Mouse (Mus musculus) midbrain, embryonic 11.5 days (tissue): ENCODE data around the gene Cd37. TPM values are rescaled to one million over a fixed set of nuclear protein-coding genes. Genes with fewer than 3 reads are reported as not detected.
"Not testable (repeated sequence)": the region's sequence is repeated elsewhere in the genome, so short reads cannot be mapped to it uniquely, and the experiment has no call there.

ENCODE experiments used
- ATAC-seq: fragments of 200-750 bp; cut with Nextera tagmentation; 2 replicates; pipeline ENCODE4 v1.8.0; 2017; ENCODE audit warnings: moderate TSS enrichment, moderate library complexity; ENCODE audit not compliant: low FRiP score
- DNase-seq: peaks from one replicate; pipeline ENCODE4 v3.0.0; 2015; ENCODE audit warnings: low spot score; ENCODE audit errors: missing footprints
- H3K27ac ChIP-seq: fragments of 300-500 bp; sonication (generic); 2 replicates; pipeline ENCODE4 v1.5.1; 2014; ENCODE audit warnings: low read depth, low read length
- H3K27me3 ChIP-seq: fragments of 300-500 bp; sonication (generic); 2 replicates; pipeline ENCODE4 v1.6.1; 2014; ENCODE audit warnings: mild to moderate bottlenecking, low read length, moderate library complexity, mixed read lengths; ENCODE audit not compliant: control insufficient read depth, insufficient read depth
- H3K36me3 ChIP-seq: fragments of 300-500 bp; sonication (generic); 2 replicates; pipeline ENCODE4 v1.6.1; 2014; ENCODE audit warnings: mild to moderate bottlenecking, low read length, moderate library complexity, mixed read lengths; ENCODE audit not compliant: control insufficient read depth, insufficient read depth
- H3K4me1 ChIP-seq: fragments of 300-500 bp; sonication (generic); 2 replicates; pipeline ENCODE4 v1.6.1; 2014; ENCODE audit warnings: low read length; ENCODE audit not compliant: control insufficient read depth, insufficient read depth
- H3K4me2 ChIP-seq: fragments of 300-500 bp; sonication (generic); 2 replicates; pipeline ENCODE4 v1.6.1; 2014; ENCODE audit warnings: mild to moderate bottlenecking, moderate library complexity
- H3K4me3 ChIP-seq: fragments of 300-500 bp; sonication (generic); 2 replicates; pipeline ENCODE4 v1.5.1; 2014; ENCODE audit warnings: low read depth, low read length
- H3K9ac ChIP-seq: fragments of 300-500 bp; sonication (generic); 2 replicates; pipeline ENCODE4 v1.6.1; 2014; ENCODE audit warnings: low read length
- H3K9me3 ChIP-seq: fragments of 300-500 bp; sonication (generic); 2 replicates; pipeline ENCODE4 v1.6.1; 2016; ENCODE audit warnings: low read length; ENCODE audit not compliant: control insufficient read depth
- WGBS: fragments of 180-500 bp; shearing (Covaris S2); extraction: QIAGEN DNeasy Blood & Tissue Kit; methylation state at CpG from one replicate; pipeline ENCODE4 v1.1.7; 2014; 5-methylcytosine and 5-hydroxymethylcytosine counted together
- polyA plus RNA-seq: library from polyadenylated mRNA; unstranded; fragments of >200 nt; fragmentation: Nextera tagmentation; extraction: Ambion mirVana; gene quantifications from 2 replicates; pipeline ENCODE4 v1.2.1, GENCODE M21; 2014

Gene Cd37
- polyA plus RNA-seq, 1 experiment from 2014 or later: 0.81 TPM

GRCm38 (mm10) chr7:45262266-45262665, 23.4 kb upstream of the Cd37 start:
- no peak overlapping the region for H3K4me3 ChIP-seq
- H3K27ac ChIP-seq: no peak overlapping the region
- H3K9ac ChIP-seq: no peak overlapping the region
- no peaks in the 10 kb centered on the region for H3K4me1 ChIP-seq
- DNase-seq: peak; percentile 33
- WGBS: 70% methylated on average over 7 of the region's 7 CpGs
- ATAC-seq: no peak
- H3K27me3 ChIP-seq: no peaks in the 10 kb centered on the region
- H3K9me3 ChIP-seq: no peaks in the 10 kb centered on the region
- H3K4me2 ChIP-seq: no peak overlapping the region
- H3K36me3 ChIP-seq: no peaks in the 10 kb centered on the region

- ATAC-seq (no peak), DNase-seq (no peak)
- Histone ChIP-seq H3K4me1 (no peaks in the 10 kb centered on the region), H3K9me3 (no peaks in the 10 kb centered on the region), H3K27me3 (no peaks in the 10 kb centered on the region), H3K4me2 (no peak overlapping the region), H3K4me3 (no peak overlapping the region), H3K36me3 (no peaks in the 10 kb centered on the region), H3K9ac (no peak overlapping the region), H3K27ac (no peak overlapping the region)
- WGBS: 87% methylated on average over 8 of the region's 8 CpGs
Observed at GRCm38 (mm10) chr7:45259281-45259680, 20.4 kb upstream of the Cd37 start.

- no peaks in the 10 kb centered on the region for H3K36me3 ChIP-seq
- no peak overlapping the region for H3K9ac ChIP-seq
- no peaks in the 10 kb centered on the region for H3K27me3 ChIP-seq
- WGBS: 64% methylated on average over 11 of the region's 11 CpGs
- H3K4me2 ChIP-seq: no peak overlapping the region
- H3K4me1 ChIP-seq: no peaks in the 10 kb centered on the region
- no peak overlapping the region for H3K27ac ChIP-seq
- H3K9me3 ChIP-seq: no peaks in the 10 kb centered on the region
- DNase-seq (peak; percentile 61), ATAC-seq (no peak)
- no peak overlapping the region for H3K4me3 ChIP-seq
Observed at GRCm38 (mm10) chr7:45257063-45257840, 18.3 kb upstream of the Cd37 start.

- H3K27ac ChIP-seq, H3K4me2 ChIP-seq, ATAC-seq, H3K9me3 ChIP-seq, H3K4me1 ChIP-seq, H3K36me3 ChIP-seq, H3K9ac ChIP-seq, DNase-seq, H3K4me3 ChIP-seq, H3K27me3 ChIP-seq: not testable (repeated sequence)
- 83% methylated on average over 5 of the region's 7 CpGs for WGBS
Observed at GRCm38 (mm10) chr7:45255822-45256221, 16.9 kb upstream of the Cd37 start.

DNA sequence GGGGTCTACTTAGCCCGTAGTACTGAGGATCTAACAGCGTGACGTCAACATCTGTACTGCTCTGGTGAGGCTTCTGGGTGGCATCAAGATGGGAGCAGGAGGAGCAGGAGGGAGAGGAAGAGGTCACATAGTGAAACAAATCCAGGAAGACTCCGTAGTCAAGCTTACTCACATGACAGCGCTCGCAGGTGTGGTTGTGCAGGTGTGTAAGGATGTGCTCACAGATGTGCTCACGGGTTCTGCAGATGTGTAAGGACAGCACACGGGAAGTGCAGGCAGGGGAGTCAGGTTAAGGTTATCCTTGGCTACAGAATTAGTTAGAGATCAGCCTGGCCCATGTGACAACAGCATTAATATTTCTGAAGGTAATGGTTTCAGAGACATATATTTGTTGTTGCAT, 14.9 kb upstream of the Cd37 start:
- no peak for DNase-seq
- no peak overlapping the region for H3K27ac ChIP-seq
- no peaks in the 10 kb centered on the region for H3K9me3 ChIP-seq
- ATAC-seq: no peak
- WGBS: 87% methylated on average over 8 of the region's 8 CpGs
- H3K4me1 ChIP-seq: no peaks in the 10 kb centered on the region
- H3K27me3 ChIP-seq: no peaks in the 10 kb centered on the region
- H3K4me2 ChIP-seq: no peak overlapping the region
- no peaks in the 10 kb centered on the region for H3K36me3 ChIP-seq
- H3K9ac ChIP-seq: no peak overlapping the region
- no peak overlapping the region for H3K4me3 ChIP-seq

- no peak overlapping the region for H3K27ac ChIP-seq
- WGBS: 30% methylated on average over 3 of the region's 3 CpGs
- no peak overlapping the region for H3K4me2 ChIP-seq
- H3K4me1 ChIP-seq: no peaks in the 10 kb centered on the region
- no peak for ATAC-seq
- no peaks in the 10 kb centered on the region for H3K27me3 ChIP-seq
- DNase-seq: no peak
- H3K36me3 ChIP-seq: no peaks in the 10 kb centered on the region
- no peak overlapping the region for H3K4me3 ChIP-seq
- H3K9ac ChIP-seq: no peak overlapping the region
- no peaks in the 10 kb centered on the region for H3K9me3 ChIP-seq
Observed at GRCm38 (mm10) chr7:45247666-45248065, 8.8 kb upstream of the Cd37 start.

GRCm38 (mm10) chr7:45241389-45241749, 2.5 kb upstream of the Cd37 start:
- H3K4me3 ChIP-seq: peak overlapping the region; percentile 6
- no peak for ATAC-seq
- no peaks in the 10 kb centered on the region for H3K36me3 ChIP-seq
- no peaks in the 10 kb centered on the region for H3K9me3 ChIP-seq
- DNase-seq: no peak
- 77% methylated on average over 6 of the region's 6 CpGs for WGBS
- H3K27me3 ChIP-seq: peaks cover 21% of the 10 kb centered on the region
- H3K27ac ChIP-seq: no peak overlapping the region
- peaks cover 8% of the 10 kb centered on the region; the same call in 1 of the 2 replicates for H3K4me1 ChIP-seq
- H3K4me2 ChIP-seq: peak overlapping the region; percentile 35
- H3K9ac ChIP-seq: peak overlapping the region; percentile 21

GRCm38 (mm10) chr7:45240633-45241388, 1.9 kb upstream of the Cd37 start, which contains the start of gene Slc6a16:
Gene Slc6a16, plus strand, starts transcription at chr7:45241085.
- peaks cover 9% of the 10 kb centered on the region; the same call in 1 of the 2 replicates for H3K4me1 ChIP-seq
- ATAC-seq (peak; percentile 52; the same call in 1 of the 2 replicates), DNase-seq (peak; percentile 95)
- peaks cover 23% of the 10 kb centered on the region for H3K27me3 ChIP-seq
- peak within 1 kb of the TSS; percentile 35 for H3K4me2 ChIP-seq
- H3K9me3 ChIP-seq: no peaks in the 10 kb centered on the region
- WGBS: 8% methylated on average over 51 of the region's 53 CpGs
- peak within 1 kb of the TSS; percentile 21 for H3K9ac ChIP-seq
- no peaks in the 10 kb centered on the region for H3K36me3 ChIP-seq
- H3K4me3 ChIP-seq: peak within 1 kb of the TSS; percentile 6
- no peak within 1 kb of the TSS for H3K27ac ChIP-seq

GRCm38 (mm10) chr7:45240109-45240508, 1.2 kb upstream of the Cd37 start:
- 75% methylated on average over 7 of the region's 7 CpGs for WGBS
- Histone ChIP-seq H3K27ac (no peak overlapping the region), H3K4me2 (no peak overlapping the region), H3K4me1 (peaks cover 15% of the 10 kb centered on the region; the same call in 1 of the 2 replicates), H3K9ac (no peak overlapping the region), H3K36me3 (no peaks in the 10 kb centered on the region), H3K9me3 (no peaks in the 10 kb centered on the region), H3K4me3 (no peak overlapping the region), H3K27me3 (peaks cover 23% of the 10 kb centered on the region)
- ATAC-seq: no peak
- no peak for DNase-seq
